Mouse (Mus musculus) midbrain, embryonic 11.5 days (tissue): Measurements from ENCODE around the gene Map7d1. TPM values are rescaled to one million over a fixed set of nuclear protein-coding genes. Genes with fewer than 3 reads are reported as not detected.
"Not testable (repeated sequence)": the region's sequence is repeated elsewhere in the genome, so short reads cannot be mapped to it uniquely, and the experiment has no call there.

Experiments
- ATAC-seq: fragments of 200-750 bp; cut with Nextera tagmentation; 2 replicates; pipeline ENCODE4 v1.8.0; 2017; ENCODE audit warnings: moderate TSS enrichment, moderate library complexity; ENCODE audit not compliant: low FRiP score
- DNase-seq: peaks from one replicate; pipeline ENCODE4 v3.0.0; 2015; ENCODE audit warnings: low spot score; ENCODE audit errors: missing footprints
- H3K27ac ChIP-seq: fragments of 300-500 bp; sonication (generic); 2 replicates; pipeline ENCODE4 v1.5.1; 2014; ENCODE audit warnings: low read depth, low read length
- H3K27me3 ChIP-seq: fragments of 300-500 bp; sonication (generic); 2 replicates; pipeline ENCODE4 v1.6.1; 2014; ENCODE audit warnings: mild to moderate bottlenecking, low read length, moderate library complexity, mixed read lengths; ENCODE audit not compliant: control insufficient read depth, insufficient read depth
- H3K36me3 ChIP-seq: fragments of 300-500 bp; sonication (generic); 2 replicates; pipeline ENCODE4 v1.6.1; 2014; ENCODE audit warnings: mild to moderate bottlenecking, low read length, moderate library complexity, mixed read lengths; ENCODE audit not compliant: control insufficient read depth, insufficient read depth
- H3K4me1 ChIP-seq: fragments of 300-500 bp; sonication (generic); 2 replicates; pipeline ENCODE4 v1.6.1; 2014; ENCODE audit warnings: low read length; ENCODE audit not compliant: control insufficient read depth, insufficient read depth
- H3K4me2 ChIP-seq: fragments of 300-500 bp; sonication (generic); 2 replicates; pipeline ENCODE4 v1.6.1; 2014; ENCODE audit warnings: mild to moderate bottlenecking, moderate library complexity
- H3K4me3 ChIP-seq: fragments of 300-500 bp; sonication (generic); 2 replicates; pipeline ENCODE4 v1.5.1; 2014; ENCODE audit warnings: low read depth, low read length
- H3K9ac ChIP-seq: fragments of 300-500 bp; sonication (generic); 2 replicates; pipeline ENCODE4 v1.6.1; 2014; ENCODE audit warnings: low read length
- H3K9me3 ChIP-seq: fragments of 300-500 bp; sonication (generic); 2 replicates; pipeline ENCODE4 v1.6.1; 2016; ENCODE audit warnings: low read length; ENCODE audit not compliant: control insufficient read depth
- WGBS: fragments of 180-500 bp; shearing (Covaris S2); extraction: QIAGEN DNeasy Blood & Tissue Kit; methylation state at CpG from one replicate; pipeline ENCODE4 v1.1.7; 2014; 5-methylcytosine and 5-hydroxymethylcytosine counted together
- polyA plus RNA-seq: library from polyadenylated mRNA; unstranded; fragments of >200 nt; fragmentation: Nextera tagmentation; extraction: Ambion mirVana; gene quantifications from 2 replicates; pipeline ENCODE4 v1.2.1, GENCODE M21; 2014

The Map7d1 gene
- polyA plus RNA-seq, 1 experiment from 2014 or later: 68.7 TPM

GRCm38 (mm10) chr4:126226640-126227039, 29.5 kb downstream of the Map7d1 start:
- H3K27ac ChIP-seq: no peak overlapping the region
- H3K27me3 ChIP-seq: no peaks in the 10 kb centered on the region
- ATAC-seq: peak; percentile 18; the same call in 1 of the 2 replicates
- peaks cover 8% of the 10 kb centered on the region; the same call in 1 of the 2 replicates for H3K36me3 ChIP-seq
- no peaks in the 10 kb centered on the region for H3K9me3 ChIP-seq
- 56% methylated on average over 12 of the region's 12 CpGs for WGBS
- H3K9ac ChIP-seq: no peak overlapping the region
- H3K4me3 ChIP-seq: no peak overlapping the region
- DNase-seq: no peak
- H3K4me2 ChIP-seq: no peak overlapping the region
- H3K4me1 ChIP-seq: peaks cover 6% of the 10 kb centered on the region; the same call in 1 of the 2 replicates

GRCm38 (mm10) chr4:126222631-126223030, 33.5 kb downstream of the Map7d1 start:
- no peak for ATAC-seq
- WGBS: 87% methylated on average over 11 of the region's 11 CpGs
- Histone ChIP-seq H3K4me1 (peaks cover 6% of the 10 kb centered on the region; the same call in 1 of the 2 replicates), H3K27ac (no peak overlapping the region), H3K4me2 (no peak overlapping the region), H3K9me3 (no peaks in the 10 kb centered on the region), H3K9ac (no peak overlapping the region), H3K27me3 (no peaks in the 10 kb centered on the region), H3K36me3 (no peaks in the 10 kb centered on the region), H3K4me3 (no peak overlapping the region)
- no peak for DNase-seq

GRCm38 (mm10) chr4:126220045-126220444, 36.1 kb downstream of the Map7d1 start:
- no peak for ATAC-seq
- Histone ChIP-seq H3K9ac (no peak overlapping the region), H3K36me3 (no peaks in the 10 kb centered on the region), H3K27me3 (no peaks in the 10 kb centered on the region), H3K9me3 (no peaks in the 10 kb centered on the region), H3K4me1 (no peaks in the 10 kb centered on the region), H3K27ac (no peak overlapping the region), H3K4me3 (no peak overlapping the region), H3K4me2 (no peak overlapping the region)
- DNase-seq: no peak
- 90% methylated on average over 10 of the region's 10 CpGs for WGBS

- not testable (repeated sequence) for DNase-seq, H3K4me2 ChIP-seq, H3K27ac ChIP-seq, H3K4me1 ChIP-seq, H3K9ac ChIP-seq, H3K4me3 ChIP-seq, H3K36me3 ChIP-seq, H3K27me3 ChIP-seq, H3K9me3 ChIP-seq, ATAC-seq
- WGBS: 71% methylated on average over 3 of the region's 3 CpGs
These were observed 36.6 kb downstream of the Map7d1 start for GRCm38 (mm10) chr4:126219540-126219939.

- H3K4me2 ChIP-seq: no peak overlapping the region
- no peak overlapping the region for H3K27ac ChIP-seq
- no peak for ATAC-seq
- H3K27me3 ChIP-seq: no peaks in the 10 kb centered on the region
- H3K36me3 ChIP-seq: no peaks in the 10 kb centered on the region
- H3K9me3 ChIP-seq: no peaks in the 10 kb centered on the region
- DNase-seq: no peak
- H3K4me3 ChIP-seq: no peak overlapping the region
- 85% methylated on average over 6 of the region's 6 CpGs for WGBS
- H3K9ac ChIP-seq: no peak overlapping the region
- no peaks in the 10 kb centered on the region for H3K4me1 ChIP-seq
These were observed 38.4 kb downstream of the Map7d1 start for GRCm38 (mm10) chr4:126217771-126218170.

GRCm38 (mm10) chr4:126207081-126207480, 49.1 kb downstream of the Map7d1 start:
- Histone ChIP-seq H3K27ac (no peak overlapping the region), H3K36me3 (no peaks in the 10 kb centered on the region), H3K4me1 (no peaks in the 10 kb centered on the region), H3K9me3 (no peaks in the 10 kb centered on the region), H3K4me3 (no peak overlapping the region), H3K9ac (no peak overlapping the region), H3K27me3 (no peaks in the 10 kb centered on the region), H3K4me2 (no peak overlapping the region)
- DNase-seq: no peak
- 63% methylated on average over 6 of the region's 6 CpGs for WGBS
- ATAC-seq: no peak

GRCm38 (mm10) chr4:126205386-126205785, 50.8 kb downstream of the Map7d1 start:
- Histone ChIP-seq H3K9me3 (no peaks in the 10 kb centered on the region), H3K4me1 (peaks cover 7% of the 10 kb centered on the region), H3K27ac (no peak overlapping the region), H3K4me3 (no peak overlapping the region), H3K9ac (no peak overlapping the region), H3K36me3 (0 out of 2 replicates have a peak, but pooled peaks cover 2% of the 10 kb centered on the region), H3K27me3 (no peaks in the 10 kb centered on the region), H3K4me2 (no peak overlapping the region)
- ATAC-seq: no peak
- 77% methylated on average over 1 of the region's 1 CpGs for WGBS
- DNase-seq: no peak

GRCm38 (mm10) chr4:126204661-126205230, 51.4 kb downstream of the Map7d1 start:
- 85% methylated on average over 12 of the region's 12 CpGs for WGBS
- H3K4me1 ChIP-seq: peaks cover 13% of the 10 kb centered on the region

GRCm38 (mm10) chr4:126204016-126204415, 52.1 kb downstream of the Map7d1 start:
- no peak overlapping the region for H3K9ac ChIP-seq
- no peaks in the 10 kb centered on the region for H3K27me3 ChIP-seq
- ATAC-seq: no peak
- 86% methylated on average over 8 of the region's 8 CpGs for WGBS
- no peak for DNase-seq
- H3K27ac ChIP-seq: no peak overlapping the region
- no peak overlapping the region for H3K4me3 ChIP-seq
- H3K36me3 ChIP-seq: 0 out of 2 replicates have a peak, but pooled peaks cover 2% of the 10 kb centered on the region
- no peaks in the 10 kb centered on the region for H3K9me3 ChIP-seq
- H3K4me2 ChIP-seq: no peak overlapping the region
- peaks cover 13% of the 10 kb centered on the region for H3K4me1 ChIP-seq

More at GRCm38 (mm10) chr4:126204661-126205230, 51.4 kb downstream of the Map7d1 start:
- H3K4me2 ChIP-seq: no peak overlapping the region
- no peaks in the 10 kb centered on the region for H3K9me3 ChIP-seq
- no peak overlapping the region for H3K4me3 ChIP-seq
- no peaks in the 10 kb centered on the region for H3K27me3 ChIP-seq
- H3K9ac ChIP-seq: no peak overlapping the region
- ATAC-seq (no peak), DNase-seq (no peak)
- 0 out of 2 replicates have a peak, but pooled peaks cover 2% of the 10 kb centered on the region for H3K36me3 ChIP-seq
- no peak overlapping the region for H3K27ac ChIP-seq
